Mouse (Mus musculus) heart, postnatal 0 days (tissue): ENCODE measurements around the gene Bmp8a. TPM values are rescaled to one million over a fixed set of nuclear protein-coding genes. Genes with fewer than 3 reads are reported as not detected.

Experiments used
- ATAC-seq: fragments of 200-750 bp; cut with Nextera tagmentation; 2 replicates; pipeline ENCODE4 v1.8.0; 2017; ENCODE audit warnings: low read depth, moderate number of reproducible peaks, moderate library complexity; ENCODE audit not compliant: insufficient read depth
- DNase-seq: peaks from one replicate; pipeline ENCODE4 v3.0.0-alpha.2; 2016; ENCODE audit warnings: low spot score
- H3K27ac ChIP-seq: fragments of 300-500 bp; sonication (generic); 2 replicates; pipeline ENCODE4 v1.5.1; 2014; ENCODE audit warnings: low read depth, mild to moderate bottlenecking
- H3K27me3 ChIP-seq: fragments of 300-500 bp; sonication (generic); 2 replicates; pipeline ENCODE4 v1.6.1; 2014; ENCODE audit warnings: low read length, mixed read lengths; ENCODE audit not compliant: control insufficient read depth, insufficient read depth
- H3K36me3 ChIP-seq: fragments of 300-500 bp; sonication (generic); replicated peaks from 2 replicates; pipeline ENCODE4 v1.6.1; 2014; ENCODE audit warnings: low read length, mixed read lengths; ENCODE audit not compliant: control insufficient read depth, insufficient read depth
- H3K4me1 ChIP-seq: fragments of 300-500 bp; sonication (generic); 2 replicates; pipeline ENCODE4 v1.6.1; 2014; ENCODE audit warnings: antibody characterized with exemption; ENCODE audit not compliant: control insufficient read depth, insufficient read depth
- H3K4me2 ChIP-seq: fragments of 300-500 bp; sonication (generic); 2 replicates; pipeline ENCODE4 v1.6.1; 2014; ENCODE audit warnings: low read depth, mild to moderate bottlenecking, low read length, moderate library complexity
- H3K4me3 ChIP-seq: fragments of 300-500 bp; sonication (generic); 2 replicates; pipeline ENCODE4 v1.5.1; 2014; ENCODE audit warnings: low read depth, low read length
- H3K9ac ChIP-seq: fragments of 300-500 bp; sonication (generic); replicated peaks from 2 replicates; pipeline ENCODE4 v1.6.1; 2014; ENCODE audit warnings: low read depth, low read length, mixed read lengths
- H3K9me3 ChIP-seq: fragments of 300-500 bp; sonication (generic); replicated peaks from 2 replicates; pipeline ENCODE4 v1.6.1; 2016; ENCODE audit warnings: low read length; ENCODE audit not compliant: control insufficient read depth
- CTCF ChIP-seq: IDR thresholded peaks from 2 replicates; pipeline ENCODE4 v1.5.1; 2016; ENCODE audit warnings: antibody characterized with exemption, control low read depth, low read depth
- EP300 ChIP-seq: IDR thresholded peaks from 2 replicates; pipeline ENCODE4 v1.6.1; 2016; ENCODE audit warnings: antibody characterized with exemption, low read depth
- WGBS: fragments of 180-500 bp; shearing (Covaris S2); extraction: QIAGEN DNeasy Blood & Tissue Kit; methylation state at CpG from one replicate; pipeline ENCODE4 v1.1.7; 2014; 5-methylcytosine and 5-hydroxymethylcytosine counted together
- polyA plus RNA-seq: library from polyadenylated mRNA; unstranded; fragments of >200 nt; fragmentation: Nextera tagmentation; extraction: Ambion mirVana; gene quantifications from 2 replicates; pipeline ENCODE4 v1.2.1, GENCODE M21; 2015
- total RNA-seq: library from RNA; depleted of rRNA; stranded (reverse); fragments of >200 nt; gene quantifications from 2 replicates; pipeline ENCODE4 v1.2.3, GENCODE M21; 2014; ENCODE audit warnings: low replicate concordance

Bmp8a gene
- total and polyA plus RNA-seq, 2 experiments from 2014 or later, result not detected

DNA sequence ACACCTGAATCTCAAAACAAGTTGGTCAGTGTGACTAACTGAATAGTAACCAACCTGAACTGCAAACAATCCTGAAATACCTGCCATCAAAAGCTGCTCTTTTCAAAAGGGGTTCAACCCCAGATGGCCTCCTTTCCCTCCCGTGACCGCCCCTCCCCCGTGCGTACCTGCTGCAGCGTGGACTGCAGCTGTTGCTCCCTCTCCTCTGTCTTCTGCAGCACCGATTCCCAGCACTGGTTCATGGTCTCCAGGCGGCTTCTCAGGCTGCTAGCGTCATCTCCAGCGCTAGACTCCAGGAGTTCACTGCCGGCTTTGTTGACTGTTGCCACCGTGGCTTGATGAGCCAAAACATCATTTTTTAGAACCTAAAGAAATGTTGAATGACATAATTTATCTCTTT, 38.5 kb upstream of the Bmp8a start:
- DNase-seq (no peak), ATAC-seq (no peak)
- Histone ChIP-seq H3K36me3 (peaks cover 91% of the 10 kb centered on the region), H3K27me3 (no peaks in the 10 kb centered on the region), H3K4me1 (no peaks in the 10 kb centered on the region), H3K4me3 (no peak overlapping the region), H3K9me3 (no peaks in the 10 kb centered on the region), H3K27ac (no peak overlapping the region), H3K4me2 (no peak overlapping the region), H3K9ac (no peak overlapping the region)
- no peak for TF ChIP-seq EP300
- WGBS, result 90% methylated on average over 11 of the region's 11 CpGs

- WGBS, result 90% methylated on average over 3 of the region's 3 CpGs
- H3K4me1 ChIP-seq, result no peaks in the 10 kb centered on the region
- H3K9me3 ChIP-seq, result no peaks in the 10 kb centered on the region
- no peak for ATAC-seq
- DNase-seq, result no peak
- no peak for TF ChIP-seq CTCF
- no peak for TF ChIP-seq EP300
- H3K27ac ChIP-seq, result no peak overlapping the region
- no peak overlapping the region for H3K4me3 ChIP-seq
- peaks cover 92% of the 10 kb centered on the region for H3K36me3 ChIP-seq
- no peak overlapping the region for H3K9ac ChIP-seq
- H3K4me2 ChIP-seq, result no peak overlapping the region
- no peaks in the 10 kb centered on the region for H3K27me3 ChIP-seq
Observed at GRCm38 (mm10) chr4:123376031-123376430, 33.0 kb upstream of the Bmp8a start.

GRCm38 (mm10) chr4:123374316-123375008, 31.4 kb upstream of the Bmp8a start:
- Histone ChIP-seq H3K36me3 (peaks cover 95% of the 10 kb centered on the region), H3K4me3 (no peak overlapping the region), H3K4me2 (no peak overlapping the region), H3K27me3 (no peaks in the 10 kb centered on the region), H3K9me3 (no peaks in the 10 kb centered on the region), H3K9ac (no peak overlapping the region), H3K27ac (no peak overlapping the region), H3K4me1 (no peaks in the 10 kb centered on the region)
- DNase-seq (no peak), ATAC-seq (no peak)
- WGBS, result 95% methylated on average over 12 of the region's 12 CpGs
- no peak for TF ChIP-seq EP300
- no peak for TF ChIP-seq CTCF

DNA sequence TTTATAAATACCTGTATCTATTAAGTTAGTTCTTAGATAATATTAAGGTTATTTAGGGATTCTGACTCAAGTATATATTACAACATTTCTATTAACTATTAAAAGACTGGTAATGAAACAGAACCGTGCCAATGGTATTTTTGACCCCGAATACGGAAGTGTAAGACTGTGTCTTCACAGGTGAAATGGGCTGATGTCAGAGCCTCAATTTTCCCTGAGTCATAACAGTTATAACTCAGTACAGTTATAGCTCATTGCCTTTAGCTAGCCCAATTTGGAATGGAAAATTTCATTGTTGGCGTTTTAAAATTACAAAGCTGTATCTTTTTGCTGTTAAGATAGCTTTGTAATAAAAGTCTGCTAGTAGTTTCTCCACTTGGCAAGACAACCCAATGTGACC, 20.5 kb upstream of the Bmp8a start:
- H3K4me2 ChIP-seq, result no peak overlapping the region
- no peak overlapping the region for H3K27ac ChIP-seq
- H3K27me3 ChIP-seq, result no peaks in the 10 kb centered on the region
- no peak overlapping the region for H3K9ac ChIP-seq
- TF ChIP-seq CTCF (no peak), EP300 (no peak)
- H3K4me1 ChIP-seq, result no peaks in the 10 kb centered on the region
- H3K36me3 ChIP-seq, result peaks cover 94% of the 10 kb centered on the region
- WGBS, result 91% methylated on average over 4 of the region's 4 CpGs
- H3K4me3 ChIP-seq, result no peak overlapping the region
- DNase-seq, result no peak
- no peak for ATAC-seq
- no peaks in the 10 kb centered on the region for H3K9me3 ChIP-seq

GRCm38 (mm10) chr4:123360771-123361170, 17.7 kb upstream of the Bmp8a start:
- 94% methylated on average over 12 of the region's 12 CpGs for WGBS
- no peaks in the 10 kb centered on the region for H3K4me1 ChIP-seq
- no peak for DNase-seq
- no peak overlapping the region for H3K4me3 ChIP-seq
- no peak overlapping the region for H3K4me2 ChIP-seq
- H3K36me3 ChIP-seq, result peaks cover 88% of the 10 kb centered on the region
- TF ChIP-seq CTCF (no peak), EP300 (no peak)
- no peak overlapping the region for H3K9ac ChIP-seq
- ATAC-seq, result no peak
- H3K27me3 ChIP-seq, result no peaks in the 10 kb centered on the region
- H3K9me3 ChIP-seq, result no peaks in the 10 kb centered on the region
- no peak overlapping the region for H3K27ac ChIP-seq

- Histone ChIP-seq H3K36me3 (peaks cover 89% of the 10 kb centered on the region), H3K9me3 (no peaks in the 10 kb centered on the region), H3K9ac (no peak overlapping the region), H3K4me2 (no peak overlapping the region), H3K27ac (no peak overlapping the region), H3K27me3 (no peaks in the 10 kb centered on the region), H3K4me1 (no peaks in the 10 kb centered on the region), H3K4me3 (no peak overlapping the region)
- no peak for TF ChIP-seq CTCF
- no peak for TF ChIP-seq EP300
- ATAC-seq (no peak), DNase-seq (no peak)
- 92% methylated on average over 7 of the region's 7 CpGs for WGBS
Observed at GRCm38 (mm10) chr4:123358613-123359012, 15.6 kb upstream of the Bmp8a start.
